Mouse (Mus musculus): ENCODE measurements at regions not wholly inside any gene's neighbourhood (a gene's known extent, or its start where the extent isn't known, plus 50 kb on each side); places are given as distances from the start of the nearest gene placed in this dataset.
"Not testable (repeated sequence)": the region's sequence is repeated elsewhere in the genome, so short reads cannot be mapped to it uniquely, and the experiment has no call there.

- Histone ChIP-seq H3K9me3 (no peaks in the 10 kb centered on the region), H3K4me2 (replicated peaks) (no peak overlapping the region), H3K36me3 (no peaks in the 10 kb centered on the region), H3K27me3 (no peaks in the 10 kb centered on the region), H3K4me3 (no peak overlapping the region), H3K27ac (no peak overlapping the region), H3K4me1 (no peaks in the 10 kb centered on the region), H3K9ac (no peak overlapping the region)
- ATAC-seq (ENCODE audit: insufficient number of reproducible peaks, insufficient read depth, low FRiP score, low TSS enrichment): no peak
Observed at GRCm38 (mm10) chr8:116021691-116022090, 314.1 kb upstream of the Maf start.

GRCm38 (mm10) chr8:115995320-115995719, 287.7 kb upstream of the Maf start:
- no peaks in the 10 kb centered on the region for H3K9me3 ChIP-seq
- H3K36me3 ChIP-seq: no peaks in the 10 kb centered on the region
- no peaks in the 10 kb centered on the region for H3K4me1 ChIP-seq
- no peak overlapping the region for H3K4me3 ChIP-seq
- no peak for ATAC-seq (ENCODE audit: insufficient number of reproducible peaks, insufficient read depth, low FRiP score, low TSS enrichment)
- no peak overlapping the region for H3K27ac ChIP-seq
- H3K27me3 ChIP-seq: no peaks in the 10 kb centered on the region
- WGBS: 67% methylated on average over 5 of the region's 5 CpGs
- no peak overlapping the region for H3K4me2 ChIP-seq (replicated peaks)
- no peak overlapping the region for H3K9ac ChIP-seq

GRCm38 (mm10) chr8:115991989-115992388, 284.4 kb upstream of the Maf start:
- Histone ChIP-seq H3K9me3 (no peaks in the 10 kb centered on the region), H3K9ac (no peak overlapping the region), H3K4me1 (no peaks in the 10 kb centered on the region), H3K4me3 (no peak overlapping the region), H3K36me3 (no peaks in the 10 kb centered on the region), H3K27me3 (no peaks in the 10 kb centered on the region), H3K4me2 (replicated peaks) (no peak overlapping the region), H3K27ac (no peak overlapping the region)
- ATAC-seq (ENCODE audit: insufficient number of reproducible peaks, insufficient read depth, low FRiP score, low TSS enrichment): no peak
- 80% methylated on average over 6 of the region's 6 CpGs for WGBS

GRCm38 (mm10) chr8:115983397-115983796, 275.8 kb upstream of the Maf start:
- no peak overlapping the region for H3K9ac ChIP-seq
- H3K9me3 ChIP-seq: no peaks in the 10 kb centered on the region
- H3K4me1 ChIP-seq: no peaks in the 10 kb centered on the region
- no peak overlapping the region for H3K27ac ChIP-seq
- WGBS: 69% methylated on average over 6 of the region's 6 CpGs
- H3K4me2 ChIP-seq (replicated peaks): no peak overlapping the region
- H3K4me3 ChIP-seq: no peak overlapping the region
- H3K27me3 ChIP-seq: no peaks in the 10 kb centered on the region
- no peaks in the 10 kb centered on the region for H3K36me3 ChIP-seq
- no peak for ATAC-seq (ENCODE audit: insufficient number of reproducible peaks, insufficient read depth, low FRiP score, low TSS enrichment)

- WGBS: 55% methylated on average over 3 of the region's 3 CpGs
- ATAC-seq (ENCODE audit: insufficient number of reproducible peaks, insufficient read depth, low FRiP score, low TSS enrichment): no peak
- H3K36me3 ChIP-seq: no peaks in the 10 kb centered on the region
Observed at GRCm38 (mm10) chr8:115982326-115982725, 274.7 kb upstream of the Maf start.

GRCm38 (mm10) chr8:115981426-115981825, 273.8 kb upstream of the Maf start:
- H3K4me2 ChIP-seq (replicated peaks): no peak overlapping the region
- WGBS: 81% methylated on average over 7 of the region's 7 CpGs
- H3K4me3 ChIP-seq: no peak overlapping the region
- no peak for ATAC-seq (ENCODE audit: insufficient number of reproducible peaks, insufficient read depth, low FRiP score, low TSS enrichment)
- H3K27me3 ChIP-seq: no peaks in the 10 kb centered on the region
- no peaks in the 10 kb centered on the region for H3K4me1 ChIP-seq
- H3K9ac ChIP-seq: no peak overlapping the region
- H3K27ac ChIP-seq: no peak overlapping the region
- no peaks in the 10 kb centered on the region for H3K9me3 ChIP-seq
- H3K36me3 ChIP-seq: no peaks in the 10 kb centered on the region

More at GRCm38 (mm10) chr8:115982326-115982725, 274.7 kb upstream of the Maf start:
- H3K27ac ChIP-seq: no peak overlapping the region
- H3K27me3 ChIP-seq: no peaks in the 10 kb centered on the region
- H3K9me3 ChIP-seq: no peaks in the 10 kb centered on the region
- H3K4me1 ChIP-seq: no peaks in the 10 kb centered on the region
- H3K9ac ChIP-seq: no peak overlapping the region
- H3K4me3 ChIP-seq: no peak overlapping the region
- H3K4me2 ChIP-seq (replicated peaks): no peak overlapping the region

- H3K4me2 ChIP-seq (replicated peaks): no peak overlapping the region
- H3K27me3 ChIP-seq: no peaks in the 10 kb centered on the region
- no peak overlapping the region for H3K4me3 ChIP-seq
- no peak for ATAC-seq (ENCODE audit: insufficient number of reproducible peaks, insufficient read depth, low FRiP score, low TSS enrichment)
- no peak overlapping the region for H3K27ac ChIP-seq
- H3K36me3 ChIP-seq: no peaks in the 10 kb centered on the region
- no peaks in the 10 kb centered on the region for H3K9me3 ChIP-seq
- WGBS: 84% methylated on average over 3 of the region's 3 CpGs
- no peak overlapping the region for H3K9ac ChIP-seq
- no peaks in the 10 kb centered on the region for H3K4me1 ChIP-seq
Observed at GRCm38 (mm10) chr8:115980616-115981015, 273.0 kb upstream of the Maf start.

GRCm38 (mm10) chr8:115977152-115977551, 269.6 kb upstream of the Maf start:
- Histone ChIP-seq H3K9ac (no peak overlapping the region), H3K4me2 (replicated peaks) (no peak overlapping the region), H3K4me1 (no peaks in the 10 kb centered on the region), H3K4me3 (no peak overlapping the region), H3K27me3 (no peaks in the 10 kb centered on the region), H3K9me3 (no peaks in the 10 kb centered on the region), H3K36me3 (no peaks in the 10 kb centered on the region), H3K27ac (no peak overlapping the region)
- 70% methylated on average over 4 of the region's 4 CpGs for WGBS
- ATAC-seq (ENCODE audit: insufficient number of reproducible peaks, insufficient read depth, low FRiP score, low TSS enrichment): no peak

GRCm38 (mm10) chr8:115974706-115975105, 267.1 kb upstream of the Maf start:
- 37% methylated on average over 2 of the region's 2 CpGs for WGBS
- Histone ChIP-seq H3K27me3 (no peaks in the 10 kb centered on the region), H3K4me3 (no peak overlapping the region), H3K9ac (no peak overlapping the region), H3K9me3 (no peaks in the 10 kb centered on the region), H3K27ac (no peak overlapping the region), H3K4me1 (no peaks in the 10 kb centered on the region), H3K4me2 (replicated peaks) (no peak overlapping the region), H3K36me3 (no peaks in the 10 kb centered on the region)
- no peak for ATAC-seq (ENCODE audit: insufficient number of reproducible peaks, insufficient read depth, low FRiP score, low TSS enrichment)

- not testable (repeated sequence) for H3K27me3 ChIP-seq; H3K9ac ChIP-seq; ATAC-seq (ENCODE audit: insufficient number of reproducible peaks, insufficient read depth, low FRiP score, low TSS enrichment); H3K9me3 ChIP-seq; H3K4me3 ChIP-seq; H3K4me1 ChIP-seq; H3K36me3 ChIP-seq; H3K27ac ChIP-seq; H3K4me2 ChIP-seq (replicated peaks)
- 79% methylated on average over 2 of the region's 2 CpGs for WGBS
Observed at GRCm38 (mm10) chr8:115971351-115971750, 263.8 kb upstream of the Maf start.

- no peaks in the 10 kb centered on the region for H3K9me3 ChIP-seq
- no peak overlapping the region for H3K9ac ChIP-seq
- H3K4me2 ChIP-seq (replicated peaks): no peak overlapping the region
- no peaks in the 10 kb centered on the region for H3K27me3 ChIP-seq
- no peaks in the 10 kb centered on the region for H3K36me3 ChIP-seq
- no peak overlapping the region for H3K27ac ChIP-seq
- no peak overlapping the region for H3K4me3 ChIP-seq
- no peaks in the 10 kb centered on the region for H3K4me1 ChIP-seq
- whole genome bisulfite sequencing: 84% methylated on average over 5 of the region's 5 CpGs
- no peak for ATAC-seq (ENCODE audit: insufficient number of reproducible peaks, insufficient read depth, low FRiP score, low TSS enrichment)
Observed at GRCm38 (mm10) chr8:115968121-115968520, 260.5 kb upstream of the Maf start.

GRCm38 (mm10) chr8:115965981-115966380, 258.4 kb upstream of the Maf start:
- no peaks in the 10 kb centered on the region for H3K27me3 ChIP-seq
- no peaks in the 10 kb centered on the region for H3K4me1 ChIP-seq
- H3K9ac ChIP-seq: no peak overlapping the region
- no peak overlapping the region for H3K4me2 ChIP-seq (replicated peaks)
- no peak overlapping the region for H3K4me3 ChIP-seq
- ATAC-seq (ENCODE audit: insufficient number of reproducible peaks, insufficient read depth, low FRiP score, low TSS enrichment): no peak
- H3K36me3 ChIP-seq: no peaks in the 10 kb centered on the region
- H3K9me3 ChIP-seq: no peaks in the 10 kb centered on the region
- H3K27ac ChIP-seq: no peak overlapping the region
- WGBS: 83% methylated on average over 7 of the region's 7 CpGs

- H3K27ac ChIP-seq: no peak overlapping the region
- H3K36me3 ChIP-seq: no peaks in the 10 kb centered on the region
- ATAC-seq (ENCODE audit: insufficient number of reproducible peaks, insufficient read depth, low FRiP score, low TSS enrichment): no peak
- no peaks in the 10 kb centered on the region for H3K9me3 ChIP-seq
- H3K4me1 ChIP-seq: no peaks in the 10 kb centered on the region
- H3K4me2 ChIP-seq (replicated peaks): no peak overlapping the region
- 82% methylated on average over 5 of the region's 5 CpGs for WGBS
- no peaks in the 10 kb centered on the region for H3K27me3 ChIP-seq
- no peak overlapping the region for H3K4me3 ChIP-seq
- no peak overlapping the region for H3K9ac ChIP-seq
Observed at GRCm38 (mm10) chr8:115955371-115955770, 247.8 kb upstream of the Maf start.
